Mouse (Mus musculus) E14TG2a.4 (cell line): Measurements from ENCODE around the gene Hyal3.

Experiments
- CTCF ChIP-seq: conservative IDR thresholded peaks from 2 replicates; pipeline ENCODE4 v1.5.1; 2014; ENCODE audit warnings: low read length
- NANOG ChIP-seq: IDR thresholded peaks from 2 replicates; pipeline ENCODE4 v1.6.1; 2014; ENCODE audit warnings: borderline replicate concordance, low read length, mixed read lengths
- POU5F1 ChIP-seq: IDR thresholded peaks from 2 replicates; pipeline ENCODE4 v1.6.1; 2014; ENCODE audit warnings: low read length, borderline replicate concordance

GRCm38 (mm10) chr9:107607036-107607435 lies 26.4 kb downstream of the Hyal3 start:
- TF ChIP-seq CTCF: no peak
- no peak for TF ChIP-seq POU5F1
- no peak for TF ChIP-seq NANOG
